Mouse (Mus musculus): ENCODE data around the gene F10.

GRCm38 (mm10) chr8:12991411-12991810 lies 45.7 kb upstream of the F10 start:
- no peak for TF ChIP-seq POLR2A (IDR thresholded peaks at IDR 0.05; ENCODE audit: borderline replicate concordance, extremely low read depth, low read depth, low read length)
- no peak for TF ChIP-seq CTCF (IDR thresholded peaks at IDR 0.05; ENCODE audit: insufficient read depth, low read length)

Data from lung, adult 2 months (tissue).